Mouse (Mus musculus): ENCODE data around the gene Acadl. TPM values are rescaled to one million over a fixed set of nuclear protein-coding genes. Genes with fewer than 3 reads are reported as not detected.

Acadl gene
- polyA plus RNA-seq, 1 experiment: 18.0 TPM

GRCm38 (mm10) chr1:66815941-66816777 lies 46.9 kb downstream of the Acadl start:
- DNase-seq (ENCODE audit: low read depth): peak; percentile 66
- TF ChIP-seq CTCF (IDR thresholded peaks at IDR 0.05; ENCODE audit: borderline replicate concordance, extremely low read depth, insufficient read depth, insufficient read length) (no peak), POLR2A (IDR thresholded peaks at IDR 0.05; ENCODE audit: borderline replicate concordance, extremely low read depth, insufficient read depth, insufficient read length, poor library complexity, severe bottlenecking) (no peak)

- no peak for DNase-seq (ENCODE audit: low read depth)
- TF ChIP-seq POLR2A (IDR thresholded peaks at IDR 0.05; ENCODE audit: borderline replicate concordance, extremely low read depth, insufficient read depth, insufficient read length, poor library complexity, severe bottlenecking): no peak
- TF ChIP-seq CTCF (IDR thresholded peaks at IDR 0.05; ENCODE audit: borderline replicate concordance, extremely low read depth, insufficient read depth, insufficient read length): no peak
These were observed 48.3 kb downstream of the Acadl start for GRCm38 (mm10) chr1:66814756-66815155.

- TF ChIP-seq CTCF (IDR thresholded peaks at IDR 0.05; ENCODE audit: borderline replicate concordance, extremely low read depth, insufficient read depth, insufficient read length): no peak
- no peak for TF ChIP-seq POLR2A (IDR thresholded peaks at IDR 0.05; ENCODE audit: borderline replicate concordance, extremely low read depth, insufficient read depth, insufficient read length, poor library complexity, severe bottlenecking)
- DNase-seq (ENCODE audit: low read depth): no peak
These were observed 49.9 kb downstream of the Acadl start for GRCm38 (mm10) chr1:66813191-66813590.

- no peak for TF ChIP-seq CTCF (IDR thresholded peaks at IDR 0.05; ENCODE audit: borderline replicate concordance, extremely low read depth, insufficient read depth, insufficient read length)
- TF ChIP-seq POLR2A (IDR thresholded peaks at IDR 0.05; ENCODE audit: borderline replicate concordance, extremely low read depth, insufficient read depth, insufficient read length, poor library complexity, severe bottlenecking): no peak
- DNase-seq (ENCODE audit: low read depth): no peak
These were observed 56.3 kb downstream of the Acadl start for GRCm38 (mm10) chr1:66806821-66807220.

DNA sequence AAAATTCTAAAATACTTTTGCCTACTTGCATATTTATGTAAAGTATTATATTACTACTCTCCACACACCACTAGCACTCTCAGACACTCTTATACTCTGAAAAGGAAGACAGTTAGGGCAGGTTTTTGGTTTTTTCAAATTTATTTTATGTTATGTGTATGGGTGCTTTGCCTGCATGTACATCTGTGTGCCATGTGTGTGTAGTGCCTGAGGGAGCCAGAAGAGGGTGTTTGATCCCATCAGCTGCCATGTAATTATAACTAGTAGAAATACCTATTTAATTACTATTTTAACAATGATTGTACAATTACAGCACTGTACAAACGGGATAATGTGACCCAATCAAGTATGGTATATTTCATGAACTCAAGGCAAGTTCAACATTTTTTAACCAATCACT lies 57.7 kb downstream of the Acadl start:
- TF ChIP-seq CTCF (IDR thresholded peaks at IDR 0.05; ENCODE audit: borderline replicate concordance, extremely low read depth, insufficient read depth, insufficient read length): no peak
- DNase-seq (ENCODE audit: low read depth): no peak

- DNase-seq (ENCODE audit: low read depth): no peak
- no peak for TF ChIP-seq CTCF (IDR thresholded peaks at IDR 0.05; ENCODE audit: borderline replicate concordance, extremely low read depth, insufficient read depth, insufficient read length)
- TF ChIP-seq POLR2A (IDR thresholded peaks at IDR 0.05; ENCODE audit: borderline replicate concordance, extremely low read depth, insufficient read depth, insufficient read length, poor library complexity, severe bottlenecking): no peak
These were observed 58.4 kb downstream of the Acadl start for GRCm38 (mm10) chr1:66804710-66805109.

GRCm38 (mm10) chr1:66797962-66798361 lies 65.1 kb downstream of the Acadl start:
- no peak for TF ChIP-seq POLR2A (IDR thresholded peaks at IDR 0.05; ENCODE audit: borderline replicate concordance, extremely low read depth, insufficient read depth, insufficient read length, poor library complexity, severe bottlenecking)
- TF ChIP-seq CTCF (IDR thresholded peaks at IDR 0.05; ENCODE audit: borderline replicate concordance, extremely low read depth, insufficient read depth, insufficient read length): no peak

GRCm38 (mm10) chr1:66792838-66793466 lies 70.1 kb downstream of the Acadl start:
- TF ChIP-seq POLR2A (IDR thresholded peaks at IDR 0.05; ENCODE audit: borderline replicate concordance, extremely low read depth, insufficient read depth, insufficient read length, poor library complexity, severe bottlenecking) (no peak), CTCF (IDR thresholded peaks at IDR 0.05; ENCODE audit: borderline replicate concordance, extremely low read depth, insufficient read depth, insufficient read length) (no peak)
- no peak for DNase-seq (ENCODE audit: low read depth)

More at GRCm38 (mm10) chr1:66797962-66798361, 65.1 kb downstream of the Acadl start:
- no peak for DNase-seq (ENCODE audit: low read depth)

DNA sequence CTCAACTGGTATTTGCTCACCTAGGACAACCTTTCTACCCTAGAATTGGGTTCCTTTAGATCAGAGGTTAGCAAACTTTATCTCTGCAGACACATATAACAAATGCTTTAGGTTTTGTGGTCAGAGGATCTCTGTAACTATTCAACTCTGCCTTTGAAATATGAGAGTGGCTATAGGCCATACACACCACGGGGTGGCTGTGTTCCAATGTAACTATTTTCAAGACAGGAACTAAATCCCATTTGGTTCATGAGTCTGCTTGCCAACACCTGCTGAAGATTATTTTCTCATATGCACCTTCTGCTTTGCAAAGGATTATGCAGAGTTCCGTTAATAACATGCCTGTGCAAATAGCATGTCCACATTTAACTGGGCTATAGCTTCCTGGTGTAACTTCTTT lies 80.8 kb downstream of the Acadl start:
- DNase-seq (ENCODE audit: low read depth): peak; percentile 15
- TF ChIP-seq POLR2A (IDR thresholded peaks at IDR 0.05; ENCODE audit: borderline replicate concordance, extremely low read depth, insufficient read depth, insufficient read length, poor library complexity, severe bottlenecking): no peak
- no peak for TF ChIP-seq CTCF (IDR thresholded peaks at IDR 0.05; ENCODE audit: borderline replicate concordance, extremely low read depth, insufficient read depth, insufficient read length)

DNA sequence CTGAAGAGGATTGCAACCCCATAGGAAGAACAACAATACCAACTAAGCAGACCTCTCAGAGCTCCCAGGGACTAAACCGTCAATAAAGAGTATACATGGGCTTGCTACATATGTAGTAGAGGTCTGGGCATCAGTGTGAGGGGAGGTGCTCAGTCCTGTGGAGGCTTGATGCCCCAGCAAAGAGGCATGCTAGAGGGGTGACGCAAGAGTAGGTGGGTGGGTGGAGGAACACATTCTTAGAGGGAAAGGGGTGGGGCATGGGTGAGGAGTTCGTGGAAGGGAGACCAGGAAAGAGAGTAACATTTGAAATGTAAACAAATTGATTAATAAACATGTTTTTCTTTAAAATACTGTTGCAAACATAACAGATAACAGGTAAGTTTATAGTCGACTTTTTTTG lies 82.0 kb downstream of the Acadl start:
- DNase-seq (ENCODE audit: low read depth): no peak
- no peak for TF ChIP-seq CTCF (IDR thresholded peaks at IDR 0.05; ENCODE audit: borderline replicate concordance, extremely low read depth, insufficient read depth, insufficient read length)

Other genes starting within 250 kb of the Acadl start
- gene Rpe, start 162.4 kb downstream of the Acadl start, polyA plus RNA-seq (2012; rRNA removed): 24.2 and 25.1 TPM in 2 replicates
- 14.0 TPM in 2 replicates for gene Kansl1l, start 45.7 kb downstream of the Acadl start, polyA plus RNA-seq (2012; rRNA removed)
- gene Myl1, start 82.1 kb upstream of the Acadl start, polyA plus RNA-seq (2012; rRNA removed): 1.3 and 1.4 TPM in 2 replicates
- gene Lancl1, start 175.6 kb upstream of the Acadl start, polyA plus RNA-seq (2012; rRNA removed): 152 and 247 TPM in 2 replicates

Measured in brain, embryonic 14.5 days (tissue).